Mouse (Mus musculus) E14TG2a.4 (cell line): ENCODE measurements around the gene Polr2c.

ENCODE experiments used
- CTCF ChIP-seq: conservative IDR thresholded peaks from 2 replicates; pipeline ENCODE4 v1.5.1; 2014; ENCODE audit warnings: low read length
- NANOG ChIP-seq: IDR thresholded peaks from 2 replicates; pipeline ENCODE4 v1.6.1; 2014; ENCODE audit warnings: borderline replicate concordance, low read length, mixed read lengths
- POU5F1 ChIP-seq: IDR thresholded peaks from 2 replicates; pipeline ENCODE4 v1.6.1; 2014; ENCODE audit warnings: low read length, borderline replicate concordance

DNA sequence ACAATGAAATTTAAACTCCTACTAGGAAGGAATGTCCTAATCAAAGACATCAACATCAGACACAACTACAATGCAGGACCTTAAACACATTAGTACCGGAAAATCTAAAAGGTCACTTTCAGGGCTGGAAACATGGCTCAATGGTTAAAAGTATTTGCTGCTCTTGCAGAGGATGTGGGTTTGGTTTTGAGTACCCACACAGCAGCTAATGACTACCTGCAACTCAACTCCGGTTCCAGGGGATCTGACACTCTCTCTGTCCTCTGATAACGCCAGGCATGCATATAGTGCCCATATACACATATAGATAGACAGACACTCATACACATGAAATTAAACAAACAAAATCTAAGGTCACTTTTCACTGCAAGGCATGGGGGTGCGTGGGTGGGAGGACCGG, 31.0 kb upstream of the Polr2c start:
- no peak for TF ChIP-seq NANOG
- TF ChIP-seq CTCF, result no peak
- TF ChIP-seq POU5F1, result no peak
